Mouse (Mus musculus): Measurements from ENCODE around the gene Slc16a3. TPM values are rescaled to one million over a fixed set of nuclear protein-coding genes. Genes with fewer than 3 reads are reported as not detected.

Slc16a3 gene
- polyA plus RNA-seq, 1 experiment from 2014 or later, result 176 TPM

- Histone ChIP-seq H3K36me3 (ENCODE audit: control insufficient read depth, insufficient read depth, low read length) (no peaks in the 10 kb centered on the region), H3K9me3 (replicated peaks; ENCODE audit: control insufficient read depth, low read length) (no peaks in the 10 kb centered on the region), H3K9ac (ENCODE audit: low read depth, low read length) (no peak overlapping the region), H3K4me3 (ENCODE audit: low read depth, low read length) (no peak overlapping the region), H3K4me1 (ENCODE audit: control insufficient read depth, insufficient read depth, low read length) (no peaks in the 10 kb centered on the region), H3K27me3 (ENCODE audit: control insufficient read depth, insufficient read depth, low read length) (no peaks in the 10 kb centered on the region), H3K27ac (ENCODE audit: low read depth, low read length) (no peak overlapping the region), H3K4me2 (no peak overlapping the region)
- ATAC-seq (replicated peaks; ENCODE audit: insufficient number of reproducible peaks, low FRiP score, low TSS enrichment), result no peak
- 89% methylated on average over 4 of the region's 4 CpGs for WGBS (ENCODE audit: insufficient replicate concordance)
Observed at GRCm38 (mm10) chr11:120913796-120914195, 34.5 kb upstream of the Slc16a3 start.

- Histone ChIP-seq H3K27ac (ENCODE audit: low read depth, low read length) (no peak overlapping the region), H3K36me3 (ENCODE audit: control insufficient read depth, insufficient read depth, low read length) (no peaks in the 10 kb centered on the region; the same call in none of the 2 replicates), H3K27me3 (ENCODE audit: control insufficient read depth, insufficient read depth, low read length) (no peaks in the 10 kb centered on the region), H3K4me2 (no peak overlapping the region), H3K9me3 (replicated peaks; ENCODE audit: control insufficient read depth, low read length) (no peaks in the 10 kb centered on the region), H3K9ac (ENCODE audit: low read depth, low read length) (no peak overlapping the region), H3K4me1 (ENCODE audit: control insufficient read depth, insufficient read depth, low read length) (no peaks in the 10 kb centered on the region), H3K4me3 (ENCODE audit: low read depth, low read length) (no peak overlapping the region)
- WGBS (ENCODE audit: insufficient replicate concordance), result 57% methylated on average over 3 of the region's 3 CpGs
- no peak for ATAC-seq (replicated peaks; ENCODE audit: insufficient number of reproducible peaks, low FRiP score, low TSS enrichment)
Observed at GRCm38 (mm10) chr11:120916477-120916876, 31.8 kb upstream of the Slc16a3 start.

GRCm38 (mm10) chr11:120917756-120918155 lies 30.5 kb upstream of the Slc16a3 start:
- Histone ChIP-seq H3K4me2 (no peak overlapping the region), H3K27me3 (ENCODE audit: control insufficient read depth, insufficient read depth, low read length) (no peaks in the 10 kb centered on the region), H3K9ac (ENCODE audit: low read depth, low read length) (no peak overlapping the region), H3K27ac (ENCODE audit: low read depth, low read length) (no peak overlapping the region), H3K36me3 (ENCODE audit: control insufficient read depth, insufficient read depth, low read length) (no peaks in the 10 kb centered on the region; the same call in none of the 2 replicates), H3K9me3 (replicated peaks; ENCODE audit: control insufficient read depth, low read length) (no peaks in the 10 kb centered on the region), H3K4me3 (ENCODE audit: low read depth, low read length) (no peak overlapping the region), H3K4me1 (ENCODE audit: control insufficient read depth, insufficient read depth, low read length) (no peaks in the 10 kb centered on the region; the same call in 1 of the 2 replicates)
- WGBS (ENCODE audit: insufficient replicate concordance), result 92% methylated on average over 5 of the region's 5 CpGs
- ATAC-seq (replicated peaks; ENCODE audit: insufficient number of reproducible peaks, low FRiP score, low TSS enrichment), result no peak

GRCm38 (mm10) chr11:120922528-120922927 lies 25.8 kb upstream of the Slc16a3 start:
- Histone ChIP-seq H3K9ac (ENCODE audit: low read depth, low read length) (no peak overlapping the region), H3K36me3 (ENCODE audit: control insufficient read depth, insufficient read depth, low read length) (peaks cover 2% of the 10 kb centered on the region), H3K4me2 (no peak overlapping the region), H3K4me1 (ENCODE audit: control insufficient read depth, insufficient read depth, low read length) (peaks cover 2% of the 10 kb centered on the region; the same call in 1 of the 2 replicates), H3K27me3 (ENCODE audit: control insufficient read depth, insufficient read depth, low read length) (no peaks in the 10 kb centered on the region), H3K9me3 (replicated peaks; ENCODE audit: control insufficient read depth, low read length) (no peaks in the 10 kb centered on the region), H3K27ac (ENCODE audit: low read depth, low read length) (peak overlapping the region; percentile 86), H3K4me3 (ENCODE audit: low read depth, low read length) (no peak overlapping the region)
- 58% methylated on average over 3 of the region's 3 CpGs for WGBS (ENCODE audit: insufficient replicate concordance)
- no peak for ATAC-seq (replicated peaks; ENCODE audit: insufficient number of reproducible peaks, low FRiP score, low TSS enrichment)

DNA sequence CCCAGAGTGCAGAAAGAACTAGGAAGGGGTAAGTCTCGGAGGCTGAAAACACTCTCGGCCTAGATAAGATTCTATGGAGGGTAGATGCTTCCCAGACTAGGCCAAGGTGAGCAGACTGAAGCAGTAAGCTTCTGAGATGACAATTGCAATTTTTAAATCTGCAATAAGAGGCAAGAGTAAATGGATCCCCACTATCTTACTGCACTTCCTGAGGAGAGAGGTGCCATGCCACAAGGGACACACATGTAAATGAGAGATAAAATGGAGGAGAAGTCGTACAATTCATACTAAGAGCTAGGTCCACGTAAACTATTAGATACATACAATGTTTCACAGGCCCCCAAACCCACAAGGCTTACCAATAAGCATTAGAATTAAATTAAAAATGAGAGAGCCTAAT lies 19.8 kb upstream of the Slc16a3 start:
- WGBS (ENCODE audit: insufficient replicate concordance), result 72% methylated on average over 4 of the region's 4 CpGs
- peaks cover 3% of the 10 kb centered on the region; the same call in 1 of the 2 replicates for H3K4me1 ChIP-seq (ENCODE audit: control insufficient read depth, insufficient read depth, low read length)
- no peak overlapping the region for H3K4me2 ChIP-seq
- no peaks in the 10 kb centered on the region for H3K9me3 ChIP-seq (replicated peaks; ENCODE audit: control insufficient read depth, low read length)
- H3K36me3 ChIP-seq (ENCODE audit: control insufficient read depth, insufficient read depth, low read length), result peaks cover 2% of the 10 kb centered on the region; the same call in 1 of the 2 replicates
- H3K27ac ChIP-seq (ENCODE audit: low read depth, low read length), result no peak overlapping the region
- H3K27me3 ChIP-seq (ENCODE audit: control insufficient read depth, insufficient read depth, low read length), result no peaks in the 10 kb centered on the region
- no peak overlapping the region for H3K4me3 ChIP-seq (ENCODE audit: low read depth, low read length)
- no peak for ATAC-seq (replicated peaks; ENCODE audit: insufficient number of reproducible peaks, low FRiP score, low TSS enrichment)
- H3K9ac ChIP-seq (ENCODE audit: low read depth, low read length), result no peak overlapping the region

GRCm38 (mm10) chr11:120931479-120931878 lies 16.8 kb upstream of the Slc16a3 start:
- Histone ChIP-seq H3K4me1 (ENCODE audit: control insufficient read depth, insufficient read depth, low read length) (peaks cover 3% of the 10 kb centered on the region; the same call in 1 of the 2 replicates), H3K9ac (ENCODE audit: low read depth, low read length) (no peak overlapping the region), H3K4me2 (no peak overlapping the region), H3K36me3 (ENCODE audit: control insufficient read depth, insufficient read depth, low read length) (no peaks in the 10 kb centered on the region), H3K27ac (ENCODE audit: low read depth, low read length) (no peak overlapping the region), H3K4me3 (ENCODE audit: low read depth, low read length) (no peak overlapping the region), H3K9me3 (replicated peaks; ENCODE audit: control insufficient read depth, low read length) (no peaks in the 10 kb centered on the region), H3K27me3 (ENCODE audit: control insufficient read depth, insufficient read depth, low read length) (no peaks in the 10 kb centered on the region)
- no peak for ATAC-seq (replicated peaks; ENCODE audit: insufficient number of reproducible peaks, low FRiP score, low TSS enrichment)
- WGBS (ENCODE audit: insufficient replicate concordance), result 85% methylated on average over 4 of the region's 4 CpGs

DNA sequence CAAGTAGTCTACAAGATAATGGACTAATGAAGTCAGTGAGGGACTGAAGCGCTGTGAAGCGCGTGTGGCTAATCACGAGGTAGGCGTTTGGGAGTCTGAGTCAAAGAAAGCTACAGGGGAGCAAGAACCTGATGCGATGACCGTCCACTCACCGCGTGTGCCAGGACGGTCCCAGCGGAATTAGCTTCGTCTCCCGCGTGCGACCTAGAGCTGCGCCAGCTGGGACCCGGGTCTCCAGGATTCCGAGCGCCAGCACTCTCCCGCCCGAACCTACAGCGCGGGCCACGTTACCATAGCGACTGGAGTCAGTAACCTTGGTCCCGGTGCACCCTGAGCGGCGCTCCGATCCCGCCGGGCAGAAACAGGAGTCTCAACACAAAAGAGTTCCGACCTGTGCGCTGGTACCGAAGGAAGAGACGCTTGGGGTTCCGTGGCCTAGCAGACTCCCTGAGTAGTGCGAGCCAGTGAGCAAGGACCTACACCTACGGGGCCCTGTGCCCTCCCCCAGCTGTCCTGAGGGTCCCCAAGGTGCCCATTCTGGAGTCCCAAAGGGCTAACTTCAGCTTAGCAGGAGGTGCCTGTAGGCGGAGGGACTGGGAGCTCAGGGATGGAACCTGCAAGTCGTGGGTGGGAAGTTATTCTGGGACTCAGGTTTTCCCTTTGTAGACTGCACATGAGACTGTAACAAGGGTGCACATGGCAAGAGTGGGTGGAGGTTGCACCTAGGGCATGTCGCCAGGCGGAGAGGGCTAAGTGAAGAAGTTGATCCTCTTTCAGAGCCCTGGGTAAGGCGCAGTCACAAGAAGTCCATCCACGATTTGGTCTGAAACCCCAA lies 15.5 kb upstream of the Slc16a3 start, which contains the start of gene Ccdc57:
TSS of gene Ccdc57 (minus strand) at position 309 of the 835 bp plus-strand sequence.
- no peak within 1 kb of the TSS for H3K27ac ChIP-seq (ENCODE audit: low read depth, low read length)
- H3K4me2 ChIP-seq, result peak within 1 kb of the TSS; percentile 84
- H3K36me3 ChIP-seq (ENCODE audit: control insufficient read depth, insufficient read depth, low read length), result no peaks in the 10 kb centered on the region
- WGBS (ENCODE audit: insufficient replicate concordance), result 10% methylated on average over 44 of the region's 44 CpGs
- H3K4me1 ChIP-seq (ENCODE audit: control insufficient read depth, insufficient read depth, low read length), result peaks cover 3% of the 10 kb centered on the region; the same call in 1 of the 2 replicates
- H3K9ac ChIP-seq (ENCODE audit: low read depth, low read length), result peak within 1 kb of the TSS; percentile 87
- ATAC-seq (replicated peaks; ENCODE audit: insufficient number of reproducible peaks, low FRiP score, low TSS enrichment), result peak; percentile 79
- H3K27me3 ChIP-seq (ENCODE audit: control insufficient read depth, insufficient read depth, low read length), result no peaks in the 10 kb centered on the region
- H3K9me3 ChIP-seq (replicated peaks; ENCODE audit: control insufficient read depth, low read length), result no peaks in the 10 kb centered on the region
- H3K4me3 ChIP-seq (ENCODE audit: low read depth, low read length), result peak within 1 kb of the TSS; percentile 73

DNA sequence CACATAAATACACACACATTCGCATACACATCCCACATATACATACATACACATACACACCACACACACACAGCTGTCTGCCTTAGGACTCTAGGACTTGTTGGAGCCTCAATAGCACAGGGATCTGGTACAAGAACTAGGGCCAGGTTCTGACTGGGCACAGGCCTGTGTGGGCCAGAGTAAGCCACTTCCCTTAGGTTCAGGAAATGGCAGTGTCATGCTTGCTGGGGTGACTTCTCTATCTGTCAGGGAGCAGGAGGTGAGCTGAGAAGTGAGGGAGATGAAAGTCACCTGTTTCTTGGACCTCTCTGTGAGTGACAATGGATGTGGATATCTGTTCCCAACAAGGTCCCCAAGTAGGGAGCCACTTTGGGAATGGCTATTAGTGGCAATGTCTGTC lies 10.3 kb upstream of the Slc16a3 start:
- peaks cover 6% of the 10 kb centered on the region; the same call in 1 of the 2 replicates for H3K4me1 ChIP-seq (ENCODE audit: control insufficient read depth, insufficient read depth, low read length)
- H3K9me3 ChIP-seq (replicated peaks; ENCODE audit: control insufficient read depth, low read length), result no peaks in the 10 kb centered on the region
- H3K4me2 ChIP-seq, result no peak overlapping the region
- 94% methylated on average over 1 of the region's 1 CpGs for WGBS (ENCODE audit: insufficient replicate concordance)
- no peaks in the 10 kb centered on the region for H3K36me3 ChIP-seq (ENCODE audit: control insufficient read depth, insufficient read depth, low read length)
- no peak overlapping the region for H3K4me3 ChIP-seq (ENCODE audit: low read depth, low read length)
- no peaks in the 10 kb centered on the region for H3K27me3 ChIP-seq (ENCODE audit: control insufficient read depth, insufficient read depth, low read length)
- 0 out of 2 replicates have a peak, but pooled peaks have one; percentile 40 for ATAC-seq (replicated peaks; ENCODE audit: insufficient number of reproducible peaks, low FRiP score, low TSS enrichment)
- no peak overlapping the region for H3K27ac ChIP-seq (ENCODE audit: low read depth, low read length)
- no peak overlapping the region for H3K9ac ChIP-seq (ENCODE audit: low read depth, low read length)
